Mouse (Mus musculus) MEL (cell line): ENCODE data around the gene Btn2a2. TPM values are rescaled to one million over a fixed set of nuclear protein-coding genes. Genes with fewer than 3 reads are reported as not detected.
A peak's percentile ranks its signal among the peaks of the same experiment; 100 is the strongest.

Experiments
- DNase-seq: peaks from one replicate; pipeline ENCODE4 v3.0.0; 2011; ENCODE audit warnings: low read depth, low spot score
- H3K27ac ChIP-seq: 2 replicates; pipeline ENCODE4 v1.5.1; 2012; ENCODE audit warnings: low read depth, mild to moderate bottlenecking, control low read depth, low read length, moderate library complexity; ENCODE audit not compliant: control insufficient read depth
- H3K27me3 ChIP-seq, 2 experiments: fragments of 150-350 bp in 1 of 2; sonication (generic) in 1 of 2; 2 replicates each; pipeline ENCODE4 v1.6.1; 2012; ENCODE audit warnings: low read length in 2 of 2, mild to moderate bottlenecking in 2 of 2, improper control_type of control experiment in 1 of 2, moderate library complexity in 1 of 2; ENCODE audit not compliant: insufficient read depth in 2 of 2, control insufficient read depth in 1 of 2
- H3K36me3 ChIP-seq, 2 experiments: 2 replicates each; pipeline ENCODE4 v1.6.1; 2012 to 2014; ENCODE audit warnings: low read length in 2 of 2, improper control_type of control experiment in 1 of 2, inconsistent platforms in 1 of 2, mild to moderate bottlenecking in 1 of 2; ENCODE audit not compliant: insufficient read depth in 2 of 2, control insufficient read depth in 1 of 2
- H3K4me1 ChIP-seq, 2 experiments: fragments of 150-350 bp in 1 of 2; sonication (generic) in 1 of 2; 2 replicates each; pipeline ENCODE4 v1.6.1; 2012; ENCODE audit warnings: low read length in 2 of 2, improper control_type of control experiment in 1 of 2, mild to moderate bottlenecking in 1 of 2; ENCODE audit not compliant: insufficient read depth in 2 of 2, control insufficient read depth in 1 of 2
- H3K4me3 ChIP-seq, 2 experiments: fragments of 150-350 bp in 1 of 2; sonication (generic) in 1 of 2; 2 replicates each; pipeline ENCODE4 v1.5.1; 2012; ENCODE audit warnings: low read depth in 2 of 2, low read length in 2 of 2, mild to moderate bottlenecking in 2 of 2, moderate library complexity in 2 of 2, control low read depth in 1 of 2, improper control_type of control experiment in 1 of 2; ENCODE audit not compliant: control insufficient read depth in 1 of 2, insufficient read depth in 1 of 2
- H3K79me2 ChIP-seq: 2 replicates; pipeline ENCODE4 v1.6.1; 2012; ENCODE audit warnings: mild to moderate bottlenecking, low read length, moderate library complexity; ENCODE audit not compliant: control insufficient read depth, poor library complexity, insufficient read depth
- H3K9ac ChIP-seq: 2 replicates; pipeline ENCODE4 v1.6.1; 2012; ENCODE audit warnings: low read depth, mild to moderate bottlenecking, control low read depth, low read length, moderate library complexity; ENCODE audit not compliant: control insufficient read depth, poor library complexity, severe bottlenecking
- H3K9me3 ChIP-seq: fragments of 150-350 bp; sonication (generic); replicated peaks from 2 replicates; pipeline ENCODE4 v1.6.1; 2012; ENCODE audit warnings: mild to moderate bottlenecking, low read length, improper control_type of control experiment, moderate library complexity; ENCODE audit not compliant: insufficient read depth
- BHLHE40 ChIP-seq: IDR thresholded peaks from 2 replicates; pipeline ENCODE4 v1.6.1; 2012; ENCODE audit warnings: low read depth, mild to moderate bottlenecking, inconsistent platforms, low read length, improper control_type of control experiment, borderline replicate concordance
- CHD1 ChIP-seq: IDR thresholded peaks from 2 replicates; pipeline ENCODE4 v1.6.1; 2012; ENCODE audit warnings: low read depth, mild to moderate bottlenecking, inconsistent platforms, low read length, improper control_type of control experiment
- GABPA ChIP-seq: IDR thresholded peaks from 2 replicates; pipeline ENCODE4 v1.6.1; 2012; ENCODE audit warnings: low read depth, mild to moderate bottlenecking, inconsistent platforms, low read length, improper control_type of control experiment, moderate library complexity
- GATA1 ChIP-seq: IDR thresholded peaks from 2 replicates; pipeline ENCODE4 v1.6.1; 2011; ENCODE audit warnings: low read depth, low read length, improper control_type of control experiment
- HCFC1 ChIP-seq: IDR thresholded peaks from 2 replicates; pipeline ENCODE4 v1.6.1; 2012; ENCODE audit warnings: low read depth, mild to moderate bottlenecking, inconsistent platforms, low read length, improper control_type of control experiment, moderate library complexity
- RAD21 ChIP-seq: IDR thresholded peaks from 2 replicates; pipeline ENCODE4 v1.6.1; 2011; ENCODE audit warnings: mild to moderate bottlenecking, low read depth, low read length, improper control_type of control experiment
- SMC3 ChIP-seq: IDR thresholded peaks from 2 replicates; pipeline ENCODE4 v1.6.1; 2011; ENCODE audit warnings: low read depth, low read length, improper control_type of control experiment
- TAL1 ChIP-seq: IDR thresholded peaks from 2 replicates; pipeline ENCODE4 v1.6.1; 2012; ENCODE audit warnings: mild to moderate bottlenecking, inconsistent platforms, low read length, moderate library complexity, mixed read lengths
- TBP ChIP-seq: IDR thresholded peaks from 2 replicates; pipeline ENCODE4 v1.8.0; 2011; ENCODE audit warnings: low read depth, low read length, improper control_type of control experiment
- TCF12 ChIP-seq: IDR thresholded peaks from 2 replicates; pipeline ENCODE4 v1.6.1; 2014; ENCODE audit warnings: low read depth, mild to moderate bottlenecking, inconsistent platforms, low read length, improper control_type of control experiment, moderate library complexity
- USF1 ChIP-seq: IDR thresholded peaks from 2 replicates; pipeline ENCODE4 v1.6.1; 2014; ENCODE audit warnings: low read depth, mild to moderate bottlenecking, inconsistent platforms, low read length, improper control_type of control experiment, moderate library complexity
- USF2 ChIP-seq, 2 experiments: IDR thresholded peaks; 2 replicates each; pipeline ENCODE4 v1.6.1; 2011 to 2012; ENCODE audit warnings: improper control_type of control experiment in 2 of 2, low read length in 2 of 2, borderline replicate concordance in 1 of 2, inconsistent platforms in 1 of 2, low read depth in 1 of 2, mild to moderate bottlenecking in 1 of 2; ENCODE audit not compliant: insufficient read depth in 1 of 2
- ZKSCAN1 ChIP-seq: IDR thresholded peaks from 2 replicates; pipeline ENCODE4 v1.6.1; 2012; ENCODE audit warnings: low read depth, mild to moderate bottlenecking, inconsistent platforms, low read length, improper control_type of control experiment, moderate library complexity
- ZMIZ1 ChIP-seq: IDR thresholded peaks from 2 replicates; pipeline ENCODE4 v1.6.1; 2012; ENCODE audit warnings: low read depth, mild to moderate bottlenecking, inconsistent platforms, low read length, improper control_type of control experiment, moderate library complexity
- polyA plus RNA-seq, 2 experiments: library from polyadenylated mRNA; stranded (reverse) in 1 of 2; unstranded in 1 of 2; fragments of >175 nt in 1 of 2; fragments of >200 nt in 1 of 2; gene quantifications; 2 replicates each; pipeline versions ENCODE4 v1.2.1 to v1.2.4; 2012; ENCODE audit warnings: low replicate concordance in 2 of 2, low read depth in 1 of 2; ENCODE audit not compliant: insufficient read length in 2 of 2, insufficient read depth in 1 of 2, missing spikeins in 1 of 2
- total RNA-seq: library from RNA; depleted of rRNA; stranded (reverse); fragments of 300-350 nt; gene quantifications from 2 replicates; pipeline ENCODE4 v1.2.3, GENCODE M21; 2012

Btn2a2 gene
- total and polyA plus RNA-seq, 3 experiments = not detected

- DNase-seq = no peak
- no peaks in the 10 kb centered on the region for H3K9me3 ChIP-seq
- no peaks in the 10 kb centered on the region for H3K79me2 ChIP-seq
- H3K27me3 ChIP-seq = no peaks in the 10 kb centered on the region
- H3K27ac ChIP-seq = peak overlapping the region; percentile 45; the same call in 1 of the 2 replicates
- peaks cover 0 to 21% of the 10 kb centered on the region in 2 experiments; a peak in 2 of 4 replicates for H3K36me3 ChIP-seq
- no peak for TF ChIP-seq TAL1
- no peak for TF ChIP-seq GABPA
- TF ChIP-seq USF1 = no peak
- TF ChIP-seq CHD1 = no peak
- no peak for TF ChIP-seq RAD21
- TF ChIP-seq HCFC1 = no peak
- TF ChIP-seq SMC3 = no peak
- TF ChIP-seq TCF12 = no peak
- no peak for TF ChIP-seq ZMIZ1
- no peak for TF ChIP-seq BHLHE40
- TF ChIP-seq USF2 (IDR thresholded peaks at IDR 0.05; ENCODE audit: borderline replicate concordance in 1 of 2, insufficient read depth in 1 of 2, low read depth in 1 of 2, low read length in 2 of 2) = no peak
- H3K9ac ChIP-seq = peak overlapping the region; percentile 67
- peak overlapping the region; percentile 49 to 70 for H3K4me3 ChIP-seq
- peaks cover 0 to 12% of the 10 kb centered on the region in 2 experiments; a peak in 2 of 4 replicates for H3K4me1 ChIP-seq
These were observed 29.6 kb upstream of the Btn2a2 start for GRCm38 (mm10) chr13:23518295-23518603.

- peak overlapping the region; percentile 49 to 82 for H3K4me3 ChIP-seq
- peaks cover 0 to 12% of the 10 kb centered on the region in 2 experiments; a peak in 2 of 4 replicates for H3K4me1 ChIP-seq
- no peaks in the 10 kb centered on the region for H3K79me2 ChIP-seq
- peaks cover 0 to 21% of the 10 kb centered on the region in 2 experiments; a peak in 2 of 4 replicates for H3K36me3 ChIP-seq
- TF ChIP-seq GATA1 (0 out of 2 replicates have a peak, but pooled peaks have one; percentile 6), ZKSCAN1 (no peak), TBP (peak; percentile 99)
- H3K9me3 ChIP-seq = no peaks in the 10 kb centered on the region
- H3K27me3 ChIP-seq = no peaks in the 10 kb centered on the region
- peak overlapping the region; percentile 63 for H3K27ac ChIP-seq
- peak overlapping the region; percentile 67 for H3K9ac ChIP-seq
- peak; percentile 94 for DNase-seq
These were observed 29.1 kb upstream of the Btn2a2 start for GRCm38 (mm10) chr13:23517603-23518294.
